ENCODE assay signal across 8 mouse cellular contexts in genomic region chr2:31435567-31435966, GRCm38 (mm10). TPM values are rescaled to one million over a fixed set of nuclear protein-coding genes. Genes with fewer than 3 reads are reported as not detected.
A peak's percentile ranks its signal among the peaks of the same experiment; 100 is the strongest.
DNase-seq lines count a peak whose midpoint lies in the region; ATAC-seq and TF ChIP-seq lines count a peak whose summit lies in the region.

No protein-coding gene starts in this region.

- DNase-seq in gastrocnemius, adult 18-20 months (ENCODE audit: low spot score) = peak; percentile 48
- DNase-seq in gastrocnemius, adult 8-10 months (ENCODE audit: low spot score in 2 of 2) = no peak
- peak; percentile 9 for DNase-seq in spleen, adult 12 weeks (ENCODE audit: low spot score)
- no peak for DNase-seq in spleen, postnatal 4 days (ENCODE audit: low spot score in 2 of 2)
- DNase-seq in hindbrain, postnatal 0 days (ENCODE audit: low spot score) = peak; percentile 47
- DNase-seq in lung, adult 2 months = peak; percentile 40

- WGBS in hindbrain, postnatal 0 days = 45% methylated on average over 6 of the region's 6 CpGs
- WGBS in lung, adult 2 months = 39% methylated on average over 6 of the region's 6 CpGs
- 51% methylated on average over 6 of the region's 6 CpGs for WGBS in stomach, embryonic 16.5 days

- peak; percentile 56 for TF ChIP-seq CTCF in bone marrow macrophage, adult 2 months (IDR thresholded peaks at IDR 0.05; ENCODE audit: low read depth, low read length)
- peak; percentile 62 for TF ChIP-seq CTCF in hindbrain, postnatal 0 days (IDR thresholded peaks at IDR 0.05; ENCODE audit: low read depth)
- TF ChIP-seq CTCF in lung, adult 2 months (IDR thresholded peaks at IDR 0.05; ENCODE audit: insufficient read depth, low read length) = peak; percentile 75

- H3K27me3 ChIP-seq in hindbrain, postnatal 0 days (ENCODE audit: insufficient read depth, low read length) = no peaks in the 10 kb centered on the region
- H3K27me3 ChIP-seq in stomach, embryonic 16.5 days (ENCODE audit: control insufficient read depth, insufficient read depth, low read length) = no peaks in the 10 kb centered on the region

- TF ChIP-seq POLR2A in bone marrow macrophage, adult 2 months (IDR thresholded peaks at IDR 0.05; ENCODE audit: borderline replicate concordance, low read depth, low read length) = no peak
- no peak for TF ChIP-seq POLR2A in lung, adult 2 months (IDR thresholded peaks at IDR 0.05; ENCODE audit: borderline replicate concordance, extremely low read depth, low read depth, low read length)

- H3K9ac ChIP-seq in hindbrain, postnatal 0 days (replicated peaks; ENCODE audit: low read length) = no peak overlapping the region
- no peak overlapping the region for H3K9ac ChIP-seq in stomach, embryonic 16.5 days (ENCODE audit: low read length)

- no peak overlapping the region for H3K4me3 ChIP-seq in bone marrow macrophage, adult 2 months (ENCODE audit: insufficient read depth, low read length)
- no peak overlapping the region for H3K4me3 ChIP-seq in hindbrain, postnatal 0 days (ENCODE audit: low read length)
- no peak overlapping the region for H3K4me3 ChIP-seq in lung, adult 2 months (replicated peaks; ENCODE audit: extremely low read depth, low read depth, low read length)
- H3K4me3 ChIP-seq in stomach, embryonic 16.5 days (replicated peaks; ENCODE audit: low read length) = no peak overlapping the region

- no peaks in the 10 kb centered on the region for H3K36me3 ChIP-seq in hindbrain, postnatal 0 days (ENCODE audit: insufficient read depth, low read length)
- no peaks in the 10 kb centered on the region for H3K36me3 ChIP-seq in stomach, embryonic 16.5 days (ENCODE audit: control insufficient read depth, insufficient read depth, low read length)

- no peak overlapping the region for H3K27ac ChIP-seq in bone marrow macrophage, adult 2 months (ENCODE audit: insufficient read depth, low read depth, low read length)
- no peak overlapping the region for H3K27ac ChIP-seq in hindbrain, postnatal 0 days
- H3K27ac ChIP-seq in stomach, embryonic 16.5 days (ENCODE audit: low read length) = no peak overlapping the region

- no peak overlapping the region for H3K4me2 ChIP-seq in hindbrain, postnatal 0 days (ENCODE audit: low read depth, low read length)
- no peak overlapping the region for H3K4me2 ChIP-seq in stomach, embryonic 16.5 days (ENCODE audit: low read depth, low read length)

- H3K9me3 ChIP-seq in hindbrain, postnatal 0 days (ENCODE audit: low read length) = no peaks in the 10 kb centered on the region
- H3K9me3 ChIP-seq in stomach, embryonic 16.5 days (replicated peaks; ENCODE audit: control insufficient read depth, low read length) = no peaks in the 10 kb centered on the region

- H3K4me1 ChIP-seq in bone marrow macrophage, adult 2 months (ENCODE audit: control insufficient read depth, insufficient read depth, low read length) = peaks cover 2% of the 10 kb centered on the region; the same call in 1 of the 2 replicates
- no peaks in the 10 kb centered on the region for H3K4me1 ChIP-seq in hindbrain, postnatal 0 days (ENCODE audit: insufficient read depth, low read length)
- H3K4me1 ChIP-seq in lung, adult 2 months (ENCODE audit: control insufficient read depth, insufficient read depth, low read length) = no peaks in the 10 kb centered on the region
- no peaks in the 10 kb centered on the region for H3K4me1 ChIP-seq in stomach, embryonic 16.5 days (ENCODE audit: control insufficient read depth, insufficient read depth, low read length)

- ATAC-seq in hindbrain, postnatal 0 days = no peak
- peak; percentile 62; the same call in 1 of the 2 replicates for ATAC-seq in stomach, embryonic 16.5 days (ENCODE audit: insufficient read depth, low FRiP score)

RNA-seq across cellular contexts. Expression of gene Ass1, which starts 34.4 kb away (rescaled TPM):
- total RNA-seq in gastrocnemius, adult 18-20 months (2021) = 1 to 10 TPM; 2.4 to 5.9 TPM
- 1 to 10 TPM; 2.4 to 4.4 (median 3.3) TPM for total RNA-seq in gastrocnemius, adult 8-10 months (2022)
- 10.3 and 12.0 TPM in 2 replicates for polyA plus RNA-seq in bone marrow macrophage, adult 2 months (2012; ENCODE audit: insufficient read depth, insufficient read length, missing spikeins)
- 25.3 and 33.3 TPM in 2 replicates for total RNA-seq in hindbrain, postnatal 0 days (2014; rRNA removed)
- 28.9 and 29.0 TPM in 2 replicates for polyA plus RNA-seq in hindbrain, postnatal 0 days (2015; fragmentation: Nextera tagmentation; extraction: Ambion mirVana)
- 14.3 and 18.2 TPM in 2 replicates for polyA plus RNA-seq in lung, adult 2 months (2012; rRNA removed)
- polyA plus RNA-seq in stomach, embryonic 16.5 days (2015; fragmentation: Nextera tagmentation; extraction: Ambion mirVana) = 212 and 226 TPM in 2 replicates

Comparison
In these comparisons a context has a peak if more than half of its experiments do, and no peak if none do; other contexts are left out.
1. DNase-seq: peak in gastrocnemius, adult 18-20 months (single experiment), spleen, adult 12 weeks (single experiment), hindbrain, postnatal 0 days (single experiment) and lung, adult 2 months (single experiment); none in gastrocnemius, adult 8-10 months (0 of 2) and spleen, postnatal 4 days (0 of 2).
2. Peak in every context shown above with its lines, with median percentiles within 50 percentile points of each other: CTCF ChIP-seq.